Comparison of ENCODE assay signal across 8 mouse cellular contexts in genomic region chr17:65950622-65951404, GRCm38 (mm10). TPM values are rescaled to one million over a fixed set of nuclear protein-coding genes. Genes with fewer than 3 reads are reported as not detected.
DNase-seq lines count a peak whose midpoint lies in the region; ATAC-seq and TF ChIP-seq lines count a peak whose summit lies in the region.

Gene Twsg1 (minus strand): TSS chr17:65951226.

- no peak for TF ChIP-seq CTCF in cortical plate, adult 2 months (IDR thresholded peaks at IDR 0.05; ENCODE audit: extremely low read depth, insufficient read depth, low read length)

- peak within 1 kb of the TSS; percentile 67 for H3K27ac ChIP-seq in cortical plate, adult 2 months (ENCODE audit: insufficient read depth, low read length)

- peak within 1 kb of the TSS; percentile 66 for H3K4me3 ChIP-seq in cortical plate, adult 2 months (ENCODE audit: insufficient read depth, low read length)

- ATAC-seq in activated CD4-positive, CD25-positive, alpha-beta regulatory T cell, adult 4 months, result peak; percentile 75
- ATAC-seq in megakaryocyte progenitor cell, adult 5-6 weeks (replicated peaks; ENCODE audit: poor library complexity), result peak; percentile 90

- 0 out of 2 replicates have a peak, but pooled peaks have one; percentile 42 for TF ChIP-seq POLR2A in cortical plate, adult 2 months (IDR thresholded peaks at IDR 0.05; ENCODE audit: extremely low read depth, insufficient read depth, low read length)

- peak; percentile 95 for DNase-seq in gastrocnemius, postnatal 10 days
- peak; percentile 96 for DNase-seq in induced T-regulatory cell, adult 2 months (ENCODE audit: low read depth)
- DNase-seq in left cerebral cortex, adult 9 months (ENCODE audit: low spot score in 2 of 2), result peak; percentile 66 to 88
- peak; percentile 89 for DNase-seq in right cerebral cortex, postnatal 14 days
- peak; percentile 93 to 94 for DNase-seq in urinary bladder, postnatal 36 days (ENCODE audit: low spot score in 2 of 2)

- H3K4me1 ChIP-seq in cortical plate, adult 2 months (ENCODE audit: control insufficient read depth, insufficient read depth, low read length), result no peaks in the 10 kb centered on the region

RNA-seq across cellular contexts. Expression of gene Twsg1, which starts in this region (rescaled TPM):
- 10 to 100 TPM; 19.9 to 22.2 TPM for polyA plus RNA-seq in activated CD4-positive, CD25-positive, alpha-beta regulatory T cell, adult 4 months (2017; shearing (Covaris generic))
- polyA plus RNA-seq in cortical plate, adult 2 months (2012; rRNA removed), result 19.3 and 20.7 TPM in 2 replicates
- total RNA-seq in gastrocnemius, postnatal 10 days (2021), result 10 to 100 TPM; 29.0 to 32.7 TPM
- total RNA-seq in megakaryocyte progenitor cell, adult 5-6 weeks (2015), result 12.0 and 13.2 TPM in 2 replicates
- 10.1 and 11.3 TPM in 2 replicates for total RNA-seq in megakaryocyte progenitor cell, adult 5-6 weeks (2017)

Comparison
In these comparisons a context has a peak if more than half of its experiments do, and no peak if none do; other contexts are left out.
1. Peak in every context shown above with its lines: DNase-seq, ATAC-seq, H3K4me3 ChIP-seq and H3K27ac ChIP-seq.